Mouse (Mus musculus): ENCODE data around the gene Mthfd1l. TPM values are rescaled to one million over a fixed set of nuclear protein-coding genes. Genes with fewer than 3 reads are reported as not detected.
A peak's percentile ranks its signal among the peaks of the same experiment; 100 is the strongest.

Mthfd1l gene
- polyA plus RNA-seq, 1 experiment, result 45.9 TPM

GRCm38 (mm10) chr10:4078220-4078840 is 105.4 kb downstream of the Mthfd1l start:
- Histone ChIP-seq H3K4me2 (ENCODE audit: low read depth) (no peak overlapping the region), H3K4me3 (no peak overlapping the region), H3K27me3 (ENCODE audit: control insufficient read depth, insufficient read depth, insufficient read length) (no peaks in the 10 kb centered on the region), H3K79me2 (ENCODE audit: control insufficient read depth, insufficient read depth) (no peaks in the 10 kb centered on the region), H3K36me3 (ENCODE audit: control insufficient read depth, insufficient read depth) (peaks cover 7% of the 10 kb centered on the region), H3ac (ENCODE audit: control insufficient read depth, insufficient read length) (no peak overlapping the region)
- no peak for TF ChIP-seq MYOD1 (IDR thresholded peaks at IDR 0.05; ENCODE audit: control insufficient read depth in 1 of 3, insufficient read length in 2 of 3, low read depth in 2 of 3)

DNA sequence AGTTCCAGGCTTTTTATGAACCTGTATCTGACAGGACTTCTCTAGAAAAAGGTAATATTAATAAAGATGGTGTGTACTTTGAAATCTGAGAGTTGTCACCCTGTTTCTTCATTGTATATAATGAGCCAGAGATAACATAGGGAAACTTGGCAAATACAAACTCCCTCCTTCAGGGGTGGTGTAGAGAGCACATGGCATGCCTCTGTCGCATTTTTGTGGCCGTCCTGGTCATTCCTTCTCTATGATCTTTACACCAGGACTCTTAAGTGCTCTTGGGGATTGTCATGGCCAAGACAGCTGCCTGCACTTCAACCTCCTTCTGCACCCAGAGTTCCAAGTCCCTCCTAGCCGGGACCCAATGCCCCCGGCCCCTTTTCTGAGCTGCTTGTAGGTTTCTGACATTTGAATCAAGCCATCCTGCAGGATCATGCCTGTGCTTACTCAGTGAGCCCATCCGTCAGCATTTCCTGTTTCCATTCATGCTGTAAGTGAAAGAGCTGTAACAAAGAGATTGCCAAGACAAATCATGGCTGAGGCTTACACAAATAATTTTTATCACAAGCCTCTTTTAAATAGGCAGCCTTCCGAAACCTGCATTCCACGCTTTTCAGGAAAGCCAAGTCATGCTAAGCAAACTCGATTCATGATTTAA is 106.2 kb downstream of the Mthfd1l start:
- H3K36me3 ChIP-seq (ENCODE audit: control insufficient read depth, insufficient read depth), result peaks cover 12% of the 10 kb centered on the region
- no peaks in the 10 kb centered on the region for H3K27me3 ChIP-seq (ENCODE audit: control insufficient read depth, insufficient read depth, insufficient read length)
- peak overlapping the region; percentile 8 for H3K4me2 ChIP-seq (ENCODE audit: low read depth)
- TF ChIP-seq CEBPB (IDR thresholded peaks at IDR 0.05; ENCODE audit: insufficient read depth, poor library complexity, severe bottlenecking) (no peak), MYOG (IDR thresholded peaks at IDR 0.05; ENCODE audit: control insufficient read depth in 1 of 3, insufficient read depth in 1 of 3, insufficient read length in 2 of 3, low read depth in 2 of 3) (peak in 1 of 3 experiments; percentile 41), MAX (IDR thresholded peaks at IDR 0.05; ENCODE audit: low read depth) (no peak)
- no peak overlapping the region for H3K4me3 ChIP-seq
- H3K79me2 ChIP-seq (ENCODE audit: control insufficient read depth, insufficient read depth), result no peaks in the 10 kb centered on the region
- no peak overlapping the region for H3ac ChIP-seq (ENCODE audit: control insufficient read depth, insufficient read length)

GRCm38 (mm10) chr10:4079643-4080244 is 106.8 kb downstream of the Mthfd1l start:
- H3K4me2 ChIP-seq (ENCODE audit: low read depth), result no peak overlapping the region
- no peak overlapping the region for H3ac ChIP-seq (ENCODE audit: control insufficient read depth, insufficient read length)
- no peaks in the 10 kb centered on the region for H3K79me2 ChIP-seq (ENCODE audit: control insufficient read depth, insufficient read depth)
- H3K4me3 ChIP-seq, result no peak overlapping the region
- peaks cover 12% of the 10 kb centered on the region for H3K36me3 ChIP-seq (ENCODE audit: control insufficient read depth, insufficient read depth)
- H3K27me3 ChIP-seq (ENCODE audit: control insufficient read depth, insufficient read depth, insufficient read length), result no peaks in the 10 kb centered on the region
- TF ChIP-seq POLR2A (IDR thresholded peaks at IDR 0.05; ENCODE audit: insufficient read length, low read depth), result no peak
- TF ChIP-seq SRF (IDR thresholded peaks at IDR 0.05; ENCODE audit: control insufficient read depth, insufficient read length, low read depth), result no peak
- no peak for TF ChIP-seq REST (IDR thresholded peaks at IDR 0.05; ENCODE audit: insufficient read depth, insufficient read length)

DNA sequence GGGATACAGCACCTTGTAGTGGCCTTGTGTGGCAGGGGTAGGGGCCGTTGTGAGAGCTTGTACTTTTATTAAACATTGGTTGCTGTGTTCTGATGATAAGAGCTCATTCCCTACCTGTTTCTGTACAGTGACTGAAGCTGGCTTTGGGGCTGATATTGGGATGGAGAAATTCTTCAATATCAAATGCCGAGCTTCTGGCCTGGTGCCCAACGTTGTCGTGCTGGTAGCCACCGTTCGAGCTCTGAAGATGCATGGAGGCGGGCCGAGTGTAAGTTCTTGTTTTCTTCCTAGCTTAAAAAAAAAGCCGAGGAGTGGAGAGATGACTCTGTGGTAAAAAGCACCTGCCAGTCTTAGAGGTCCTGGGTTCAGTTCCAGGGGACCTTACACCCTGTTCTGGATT is 110.7 kb downstream of the Mthfd1l start:
- H3ac ChIP-seq (ENCODE audit: control insufficient read depth, insufficient read length), result no peak overlapping the region
- no peak overlapping the region for H3K4me3 ChIP-seq
- H3K27me3 ChIP-seq (ENCODE audit: control insufficient read depth, insufficient read depth, insufficient read length), result no peaks in the 10 kb centered on the region
- no peak for TF ChIP-seq TCF12 (IDR thresholded peaks at IDR 0.05; ENCODE audit: insufficient read depth, poor library complexity, severe bottlenecking)
- TF ChIP-seq POLR2A (IDR thresholded peaks at IDR 0.05; ENCODE audit: insufficient read length, low read depth), result no peak
- TF ChIP-seq TCF3 (IDR thresholded peaks at IDR 0.05; ENCODE audit: insufficient read length, low read depth), result no peak
- TF ChIP-seq MYOD1 (IDR thresholded peaks at IDR 0.05; ENCODE audit: control insufficient read depth in 1 of 3, insufficient read length in 2 of 3, low read depth in 2 of 3), result no peak
- TF ChIP-seq POLR2AphosphoS2 (IDR thresholded peaks at IDR 0.05; ENCODE audit: insufficient read length, low read depth), result no peak
- TF ChIP-seq USF1 (IDR thresholded peaks at IDR 0.05; ENCODE audit: low read depth), result no peak
- no peak for TF ChIP-seq SRF (IDR thresholded peaks at IDR 0.05; ENCODE audit: control insufficient read depth, insufficient read length, low read depth)
- TF ChIP-seq MYOG (IDR thresholded peaks at IDR 0.05; ENCODE audit: control insufficient read depth in 1 of 3, insufficient read depth in 1 of 3, insufficient read length in 2 of 3, low read depth in 2 of 3), result no peak
- TF ChIP-seq MAX (IDR thresholded peaks at IDR 0.05; ENCODE audit: low read depth), result no peak
- TF ChIP-seq REST (IDR thresholded peaks at IDR 0.05; ENCODE audit: insufficient read depth, insufficient read length), result no peak
- TF ChIP-seq CEBPB (IDR thresholded peaks at IDR 0.05; ENCODE audit: insufficient read depth, poor library complexity, severe bottlenecking), result no peak
- TF ChIP-seq E2F4 (IDR thresholded peaks at IDR 0.05; ENCODE audit: insufficient read depth), result no peak
- H3K36me3 ChIP-seq (ENCODE audit: control insufficient read depth, insufficient read depth), result peaks cover 29% of the 10 kb centered on the region
- no peak overlapping the region for H3K4me2 ChIP-seq (ENCODE audit: low read depth)
- no peaks in the 10 kb centered on the region for H3K79me2 ChIP-seq (ENCODE audit: control insufficient read depth, insufficient read depth)

DNA sequence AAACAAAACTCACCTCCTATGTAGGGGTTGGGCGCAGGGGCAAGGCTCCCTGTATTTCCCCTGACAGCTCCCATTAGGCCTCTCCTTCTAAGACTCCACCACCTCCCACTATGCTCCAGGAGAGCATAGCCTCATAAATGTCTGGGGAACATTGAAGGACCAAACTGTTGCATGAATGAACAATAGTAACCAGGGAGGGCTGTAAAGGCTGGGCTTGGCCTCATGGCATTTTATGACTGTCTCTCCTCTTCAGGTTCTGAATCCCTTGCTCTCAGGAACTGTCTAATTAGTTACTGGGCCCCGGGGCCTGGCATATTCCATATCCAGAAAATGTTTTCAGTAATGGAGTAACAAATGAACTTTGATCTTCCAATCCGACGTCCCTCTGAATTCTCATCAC is 112.0 kb downstream of the Mthfd1l start:
- H3K4me2 ChIP-seq (ENCODE audit: low read depth), result no peak overlapping the region
- no peaks in the 10 kb centered on the region for H3K27me3 ChIP-seq (ENCODE audit: control insufficient read depth, insufficient read depth, insufficient read length)
- peaks cover 31% of the 10 kb centered on the region for H3K36me3 ChIP-seq (ENCODE audit: control insufficient read depth, insufficient read depth)
- no peaks in the 10 kb centered on the region for H3K79me2 ChIP-seq (ENCODE audit: control insufficient read depth, insufficient read depth)
- TF ChIP-seq MYOG (IDR thresholded peaks at IDR 0.05; ENCODE audit: control insufficient read depth in 1 of 3, insufficient read depth in 1 of 3, insufficient read length in 2 of 3, low read depth in 2 of 3) (no peak), REST (IDR thresholded peaks at IDR 0.05; ENCODE audit: insufficient read depth, insufficient read length) (no peak), E2F4 (IDR thresholded peaks at IDR 0.05; ENCODE audit: insufficient read depth) (no peak), POLR2AphosphoS2 (IDR thresholded peaks at IDR 0.05; ENCODE audit: insufficient read length, low read depth) (no peak), MYOD1 (IDR thresholded peaks at IDR 0.05; ENCODE audit: control insufficient read depth in 1 of 3, insufficient read length in 2 of 3, low read depth in 2 of 3) (no peak), MAX (IDR thresholded peaks at IDR 0.05; ENCODE audit: low read depth) (no peak), SRF (IDR thresholded peaks at IDR 0.05; ENCODE audit: control insufficient read depth, insufficient read length, low read depth) (no peak), TCF12 (IDR thresholded peaks at IDR 0.05; ENCODE audit: insufficient read depth, poor library complexity, severe bottlenecking) (no peak), TCF3 (IDR thresholded peaks at IDR 0.05; ENCODE audit: insufficient read length, low read depth) (no peak), USF1 (IDR thresholded peaks at IDR 0.05; ENCODE audit: low read depth) (no peak), CEBPB (IDR thresholded peaks at IDR 0.05; ENCODE audit: insufficient read depth, poor library complexity, severe bottlenecking) (no peak), POLR2A (IDR thresholded peaks at IDR 0.05; ENCODE audit: insufficient read length, low read depth) (no peak)
- no peak overlapping the region for H3ac ChIP-seq (ENCODE audit: control insufficient read depth, insufficient read length)
- no peak overlapping the region for H3K4me3 ChIP-seq

All from myocyte (in vitro differentiated cells).